Mouse (Mus musculus) neural tube, embryonic 14.5 days (tissue): Measurements from ENCODE around the gene Zmynd10. TPM values are rescaled to one million over a fixed set of nuclear protein-coding genes. Genes with fewer than 3 reads are reported as not detected.
"Not testable (repeated sequence)": the region's sequence is repeated elsewhere in the genome, so short reads cannot be mapped to it uniquely, and the experiment has no call there.

Experiments used
- ATAC-seq: fragments of 200-750 bp; cut with Nextera tagmentation; 2 replicates; pipeline ENCODE4 v1.8.0; 2017; ENCODE audit warnings: low read depth, mild to moderate bottlenecking, moderate TSS enrichment, moderate library complexity
- H3K27ac ChIP-seq: fragments of 300-500 bp; sonication (generic); 2 replicates; pipeline ENCODE4 v1.5.1; 2014; ENCODE audit warnings: low read depth, mild to moderate bottlenecking, control low read depth, low read length, moderate library complexity, mixed read lengths
- H3K27me3 ChIP-seq: fragments of 300-500 bp; sonication (generic); 2 replicates; pipeline ENCODE4 v1.6.1; 2014; ENCODE audit warnings: low read length; ENCODE audit not compliant: control insufficient read depth, insufficient read depth
- H3K36me3 ChIP-seq: fragments of 300-500 bp; sonication (generic); 2 replicates; pipeline ENCODE4 v1.6.1; 2014; ENCODE audit warnings: low read length, mixed read lengths; ENCODE audit not compliant: control insufficient read depth, insufficient read depth
- H3K4me1 ChIP-seq: fragments of 300-500 bp; sonication (generic); 2 replicates; pipeline ENCODE4 v1.6.1; 2014; ENCODE audit warnings: low read length; ENCODE audit not compliant: control insufficient read depth, insufficient read depth
- H3K4me2 ChIP-seq: fragments of 300-500 bp; sonication (generic); 2 replicates; pipeline ENCODE4 v1.6.1; 2014; ENCODE audit warnings: mild to moderate bottlenecking, low read depth, low read length, control low read depth
- H3K4me3 ChIP-seq: fragments of 300-500 bp; sonication (generic); 2 replicates; pipeline ENCODE4 v1.5.1; 2014; ENCODE audit warnings: low read depth, low read length, control low read depth, mixed read lengths
- H3K9ac ChIP-seq: fragments of 300-500 bp; sonication (generic); replicated peaks from 2 replicates; pipeline ENCODE4 v1.6.1; 2014; ENCODE audit warnings: low read depth, mild to moderate bottlenecking, control low read depth, low read length, mixed read lengths
- H3K9me3 ChIP-seq: fragments of 300-500 bp; sonication (generic); 2 replicates; pipeline ENCODE4 v1.6.1; 2016; ENCODE audit warnings: low read length; ENCODE audit not compliant: control insufficient read depth
- WGBS: fragments of 180-500 bp; shearing (Covaris S2); extraction: QIAGEN DNeasy Blood & Tissue Kit; methylation state at CpG from one replicate; pipeline ENCODE4 v1.1.7; 2014; 5-methylcytosine and 5-hydroxymethylcytosine counted together
- polyA plus RNA-seq: library from polyadenylated mRNA; unstranded; fragments of >200 nt; fragmentation: Nextera tagmentation; extraction: Ambion mirVana; gene quantifications from 2 replicates; pipeline ENCODE4 v1.2.1, GENCODE M21; 2014

The Zmynd10 gene
- polyA plus RNA-seq, 1 experiment from 2014 or later, result 2.0 TPM

DNA sequence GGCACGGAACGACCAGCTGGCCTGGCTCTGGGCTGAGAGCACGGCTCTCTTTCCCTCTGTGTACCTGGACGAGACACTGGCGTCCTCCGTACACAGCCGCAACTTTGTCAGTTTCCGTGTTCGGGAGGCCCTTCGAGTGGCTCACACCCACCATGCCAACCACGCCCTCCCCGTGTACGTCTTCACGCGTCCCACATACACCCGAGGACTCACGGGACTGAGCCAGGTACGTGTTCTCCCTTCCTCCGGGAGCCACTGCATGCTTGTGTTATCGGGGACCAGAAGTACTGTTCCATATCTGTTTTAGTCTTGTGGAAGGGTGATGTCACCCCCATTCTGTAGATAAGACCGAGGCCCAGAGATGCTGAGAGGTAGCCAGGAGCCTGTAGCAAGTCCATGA lies 23.7 kb downstream of the Zmynd10 start:
- H3K27me3 ChIP-seq, result no peaks in the 10 kb centered on the region
- peak overlapping the region; percentile 88; the same call in 1 of the 2 replicates for H3K4me3 ChIP-seq
- peaks cover 35% of the 10 kb centered on the region for H3K4me1 ChIP-seq
- H3K4me2 ChIP-seq, result peak overlapping the region; percentile 95
- H3K9ac ChIP-seq, result peak overlapping the region; percentile 21; the same call in 1 of the 2 replicates
- WGBS, result 97% methylated on average over 21 of the region's 21 CpGs
- no peak overlapping the region for H3K27ac ChIP-seq
- ATAC-seq, result no peak
- peaks cover 24% of the 10 kb centered on the region for H3K36me3 ChIP-seq
- no peaks in the 10 kb centered on the region for H3K9me3 ChIP-seq

GRCm38 (mm10) chr9:107571534-107572326 lies 24.6 kb downstream of the Zmynd10 start:
- 94% methylated on average over 22 of the region's 22 CpGs for WGBS
- Histone ChIP-seq H3K4me2 (0 out of 2 replicates have a peak overlapping the region, but pooled peaks have one; percentile 95), H3K4me1 (peaks cover 35% of the 10 kb centered on the region)

DNA sequence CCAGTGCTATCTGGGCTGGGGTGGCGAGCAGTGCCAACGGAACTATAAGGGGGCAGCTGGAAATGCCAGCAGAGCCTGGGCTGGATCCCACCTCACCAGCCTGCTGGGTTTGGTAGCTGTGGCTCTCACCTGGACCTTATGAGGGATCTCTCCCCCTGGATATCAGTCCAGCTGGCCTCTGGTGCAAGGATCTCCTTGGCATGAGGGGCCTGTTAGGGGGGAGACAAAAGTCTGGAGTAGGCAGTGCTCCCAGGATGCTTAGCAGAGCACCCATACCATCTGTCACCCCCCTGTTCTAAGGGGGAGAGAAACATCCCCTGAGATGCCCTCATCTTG lies 25.2 kb downstream of the Zmynd10 start:
- Histone ChIP-seq H3K4me2 (no peak overlapping the region), H3K27ac (no peak overlapping the region), H3K9me3 (no peaks in the 10 kb centered on the region), H3K4me3 (no peak overlapping the region), H3K9ac (no peak overlapping the region), H3K4me1 (peaks cover 31% of the 10 kb centered on the region), H3K36me3 (peaks cover 24% of the 10 kb centered on the region), H3K27me3 (no peaks in the 10 kb centered on the region)
- 100% methylated on average over 2 of the region's 2 CpGs for WGBS
- ATAC-seq, result no peak

More at GRCm38 (mm10) chr9:107571534-107572326, 24.6 kb downstream of the Zmynd10 start:
- Histone ChIP-seq H3K4me3 (no peak overlapping the region), H3K27me3 (no peaks in the 10 kb centered on the region), H3K9me3 (no peaks in the 10 kb centered on the region), H3K9ac (no peak overlapping the region), H3K27ac (no peak overlapping the region), H3K36me3 (peaks cover 24% of the 10 kb centered on the region)
- no peak for ATAC-seq

GRCm38 (mm10) chr9:107573774-107574173 lies 26.7 kb downstream of the Zmynd10 start:
- ATAC-seq, H3K27ac ChIP-seq, H3K9ac ChIP-seq, H3K4me3 ChIP-seq, H3K4me2 ChIP-seq, H3K9me3 ChIP-seq, H3K27me3 ChIP-seq: not testable (repeated sequence)
- 84% methylated on average over 6 of the region's 6 CpGs for WGBS
- peaks cover 24% of the 10 kb centered on the region for H3K36me3 ChIP-seq
- peaks cover 20% of the 10 kb centered on the region for H3K4me1 ChIP-seq

DNA sequence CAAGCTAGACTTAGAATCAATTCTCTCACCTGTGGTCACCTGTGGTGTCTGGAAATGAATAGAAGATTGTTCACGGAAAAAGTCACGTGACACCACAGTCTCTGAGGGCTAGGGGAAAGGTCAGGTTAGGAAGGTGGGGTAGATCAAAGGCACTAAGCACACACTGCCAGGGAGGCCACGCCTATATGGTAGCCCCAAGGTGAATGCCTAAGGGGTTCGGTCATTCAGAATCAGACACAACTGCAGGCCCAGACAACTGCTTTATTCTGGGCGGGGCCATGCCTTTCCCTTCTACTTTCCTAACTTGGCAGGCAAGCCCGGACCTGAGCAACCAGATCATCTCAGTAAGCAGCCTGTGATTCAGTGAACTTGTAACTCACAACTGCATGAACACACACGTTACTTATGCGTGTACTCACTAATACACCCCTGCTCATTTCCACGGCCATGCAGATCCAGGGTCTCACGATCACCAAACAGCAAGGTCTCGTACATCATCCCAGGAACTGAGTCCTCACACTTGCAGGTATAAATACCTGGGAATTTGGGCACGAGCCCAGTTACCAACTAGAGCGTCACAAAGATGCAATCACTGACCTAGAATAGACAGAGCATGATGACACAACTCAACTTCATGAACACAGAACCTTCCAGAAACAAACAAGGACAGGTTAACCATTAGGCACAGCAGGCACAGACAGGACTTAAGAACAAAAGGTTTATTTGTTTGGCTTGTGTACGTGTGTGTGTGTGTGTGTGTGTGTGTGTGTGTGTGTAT lies 28.7 kb downstream of the Zmynd10 start:
- Histone ChIP-seq H3K4me1 (peaks cover 16% of the 10 kb centered on the region), H3K36me3 (peaks cover 23% of the 10 kb centered on the region), H3K27me3 (no peaks in the 10 kb centered on the region), H3K27ac (no peak overlapping the region), H3K4me3 (no peak overlapping the region), H3K9ac (no peak overlapping the region), H3K9me3 (no peaks in the 10 kb centered on the region), H3K4me2 (no peak overlapping the region)
- WGBS, result 91% methylated on average over 14 of the region's 14 CpGs
- no peak for ATAC-seq

GRCm38 (mm10) chr9:107576357-107577107 lies 29.4 kb downstream of the Zmynd10 start, which contains the start of gene Hyal1:
Gene Hyal1, plus strand, starts transcription at chr9:107576927.
- ATAC-seq, result peak; percentile 50; the same call in 1 of the 2 replicates
- Histone ChIP-seq H3K9me3 (no peaks in the 10 kb centered on the region), H3K27ac (no peak within 1 kb of the TSS), H3K4me1 (peaks cover 15% of the 10 kb centered on the region), H3K4me2 (peak within 1 kb of the TSS; percentile 32), H3K9ac (no peak within 1 kb of the TSS), H3K27me3 (no peaks in the 10 kb centered on the region), H3K4me3 (0 out of 2 replicates have a peak within 1 kb of the TSS, but pooled peaks have one; percentile 8), H3K36me3 (peaks cover 16% of the 10 kb centered on the region)
- WGBS, result 26% methylated on average over 16 of the region's 16 CpGs

DNA sequence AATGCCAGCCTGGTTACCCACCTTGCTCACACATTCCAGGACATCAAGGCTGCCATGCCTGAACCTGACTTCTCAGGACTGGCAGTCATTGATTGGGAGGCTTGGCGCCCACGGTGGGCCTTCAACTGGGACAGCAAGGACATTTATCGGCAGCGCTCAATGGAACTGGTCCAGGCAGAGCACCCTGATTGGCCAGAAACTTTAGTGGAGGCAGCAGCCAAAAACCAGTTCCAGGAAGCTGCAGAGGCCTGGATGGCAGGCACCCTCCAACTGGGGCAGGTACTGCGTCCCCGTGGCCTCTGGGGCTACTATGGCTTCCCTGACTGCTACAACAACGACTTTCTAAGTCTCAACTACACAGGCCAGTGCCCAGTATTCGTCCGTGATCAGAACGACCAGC lies 30.8 kb downstream of the Zmynd10 start:
- no peak overlapping the region for H3K27ac ChIP-seq
- no peak overlapping the region for H3K4me2 ChIP-seq
- H3K9me3 ChIP-seq, result no peaks in the 10 kb centered on the region
- peaks cover 18% of the 10 kb centered on the region for H3K4me1 ChIP-seq
- no peaks in the 10 kb centered on the region for H3K27me3 ChIP-seq
- ATAC-seq, result no peak
- 94% methylated on average over 10 of the region's 10 CpGs for WGBS
- H3K36me3 ChIP-seq, result peaks cover 4% of the 10 kb centered on the region; the same call in 1 of the 2 replicates
- H3K9ac ChIP-seq, result no peak overlapping the region
- no peak overlapping the region for H3K4me3 ChIP-seq

GRCm38 (mm10) chr9:107578587-107578986 lies 31.5 kb downstream of the Zmynd10 start, which contains the start of gene Naa80:
Gene Naa80, plus strand, starts transcription at chr9:107578887.
- Histone ChIP-seq H3K36me3 (peaks cover 9% of the 10 kb centered on the region; the same call in 1 of the 2 replicates), H3K27me3 (no peaks in the 10 kb centered on the region), H3K9ac (0 out of 2 replicates have a peak within 1 kb of the TSS, but pooled peaks have one; percentile 16), H3K4me3 (no peak within 1 kb of the TSS), H3K4me2 (no peak within 1 kb of the TSS), H3K27ac (0 out of 2 replicates have a peak within 1 kb of the TSS, but pooled peaks have one; percentile 61), H3K9me3 (no peaks in the 10 kb centered on the region), H3K4me1 (peaks cover 18% of the 10 kb centered on the region)
- WGBS, result 73% methylated on average over 3 of the region's 3 CpGs
- ATAC-seq, result no peak
